Mouse (Mus musculus) cerebellum, adult 11-12 months (tissue): ENCODE data around the gene Aloxe3.

Source experiments
- DNase-seq: peaks from one replicate; pipeline ENCODE4 v3.0.0; 2022

Aloxe3 gene

DNA sequence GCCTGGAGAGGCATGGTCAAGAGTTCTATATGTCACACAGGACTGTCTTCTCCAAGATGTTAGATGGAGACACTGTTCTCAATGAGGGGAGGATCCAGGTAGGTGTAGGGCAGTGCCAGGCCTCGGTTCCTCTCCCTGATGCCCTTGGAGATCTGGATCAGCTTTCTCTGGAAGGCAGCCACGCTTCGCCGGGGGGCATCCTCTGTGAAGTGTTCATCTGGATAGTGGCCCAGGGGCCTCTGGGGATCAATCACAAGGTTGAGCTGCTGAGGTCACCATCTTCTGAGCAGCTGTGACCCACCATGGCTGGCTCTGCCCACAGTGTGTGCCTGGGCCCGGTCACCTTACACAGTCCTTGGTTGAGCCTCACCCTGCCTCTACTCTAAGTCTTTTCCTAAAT lies 59.3 kb downstream of the Aloxe3 start:
- no peak for DNase-seq

GRCm38 (mm10) chr11:69185936-69186335 lies 60.2 kb downstream of the Aloxe3 start:
- DNase-seq = no peak

DNA sequence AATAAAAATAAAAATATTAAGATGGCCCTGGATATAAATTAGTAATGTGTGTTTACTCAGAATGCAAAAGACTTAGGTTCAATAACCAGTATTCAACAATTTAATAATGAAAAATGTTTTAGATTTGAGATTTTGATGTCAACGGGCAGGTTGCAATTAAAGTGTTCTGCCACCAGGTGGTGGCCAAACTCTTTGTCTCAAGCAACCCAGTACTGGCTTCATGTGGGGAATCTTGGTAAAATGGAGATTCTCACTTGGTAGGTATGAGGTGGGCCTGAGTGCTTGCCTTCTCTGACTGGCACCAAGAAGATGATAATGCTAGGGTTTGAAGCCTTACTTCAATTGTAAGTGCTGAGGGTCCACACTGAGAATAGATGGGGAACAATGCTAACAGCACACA lies 67.1 kb downstream of the Aloxe3 start:
- DNase-seq = peak; percentile 22

DNA sequence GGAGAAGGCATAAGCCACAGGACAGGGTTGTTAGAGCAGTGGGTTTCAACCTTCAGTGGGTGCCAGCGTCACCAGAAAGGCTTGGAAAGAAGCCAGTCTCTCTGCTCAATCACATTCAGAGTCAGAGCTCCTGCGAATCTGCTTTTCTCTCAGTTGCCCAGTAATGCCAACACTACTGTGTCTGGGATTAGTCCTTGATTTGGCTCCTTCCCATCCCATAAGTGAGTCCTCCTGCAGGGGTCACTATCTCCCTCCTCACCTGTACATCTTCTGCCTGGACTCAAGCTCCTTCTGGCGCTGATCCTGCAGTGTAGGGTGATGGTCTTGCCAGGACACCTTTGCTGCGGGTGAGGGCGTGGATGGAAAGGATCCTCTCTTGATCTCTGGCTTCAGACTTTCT lies 71.1 kb downstream of the Aloxe3 start:
- DNase-seq = peak; percentile 74

DNA sequence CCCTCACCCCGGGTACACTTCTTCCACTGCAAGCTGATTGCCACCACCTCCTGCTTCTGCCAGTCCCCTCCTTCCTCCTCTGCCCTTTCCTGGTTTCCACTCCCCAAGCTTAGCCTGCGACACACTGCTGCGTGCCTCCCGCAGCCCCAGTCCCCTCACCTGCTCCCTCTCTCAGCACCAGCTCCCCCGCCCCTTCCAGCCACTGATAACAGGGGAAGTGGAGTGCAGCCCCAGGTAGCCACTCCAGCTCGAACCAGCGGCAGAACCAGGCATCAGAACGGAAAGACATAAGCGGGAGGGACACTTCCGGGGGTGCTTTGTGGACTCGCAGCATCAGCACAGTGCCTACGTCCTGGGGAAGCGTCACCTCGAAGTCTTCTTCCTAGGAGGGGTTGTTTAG lies 71.5 kb downstream of the Aloxe3 start:
- no peak for DNase-seq

DNA sequence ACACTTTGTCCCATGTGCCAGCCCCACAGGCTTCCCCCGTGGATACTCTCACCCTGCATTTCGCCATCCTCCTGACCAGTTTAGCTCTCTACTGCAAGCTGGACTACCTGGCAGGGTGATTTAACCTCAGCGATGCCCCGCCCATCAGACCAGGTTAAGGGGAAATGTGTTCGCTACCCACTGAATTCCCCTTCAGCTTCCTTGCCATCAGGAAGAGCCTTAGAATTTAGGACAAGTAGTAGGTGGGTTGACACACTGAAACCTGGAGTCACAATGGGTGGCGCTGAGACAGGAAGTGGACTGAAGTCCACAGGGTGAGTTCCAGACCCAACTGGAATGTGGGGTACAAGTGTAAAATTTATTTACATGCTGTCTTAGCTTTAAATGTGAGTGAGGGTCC lies 72.0 kb downstream of the Aloxe3 start, which contains the start of gene Alox8:
TSS of gene Alox8 (minus strand) at position 101 of the 400 bp plus-strand sequence.
- DNase-seq = no peak
